Mouse (Mus musculus): ENCODE measurements around the gene Chaf1a.

DNA sequence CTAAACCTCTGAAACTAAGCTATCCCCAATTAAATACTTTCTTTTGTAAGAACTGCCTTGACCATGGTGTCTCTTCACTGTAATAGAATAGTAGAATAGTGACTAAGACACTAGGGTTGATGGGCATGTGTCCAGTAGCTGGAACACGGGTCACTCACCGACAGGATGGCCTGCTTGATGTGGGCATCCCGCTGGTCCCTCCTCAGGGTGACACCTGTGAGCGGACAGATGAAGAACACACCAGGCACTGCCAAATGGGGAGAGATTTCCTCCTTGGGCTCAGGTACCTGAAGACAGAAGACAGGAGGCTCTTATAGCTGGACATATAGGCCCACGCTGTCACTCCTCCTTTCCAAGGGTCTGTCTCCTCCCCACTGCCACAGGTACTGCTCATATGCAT, 32.0 kb downstream of the Chaf1a start:
- no peak for TF ChIP-seq CTCF (IDR thresholded peaks at IDR 0.05; ENCODE audit: low read depth, low read length)
- TF ChIP-seq EP300 (IDR thresholded peaks at IDR 0.05; ENCODE audit: insufficient read depth, low read depth, low read length), result no peak
- TF ChIP-seq POLR2A (IDR thresholded peaks at IDR 0.05; ENCODE audit: insufficient read depth, low read length), result no peak
